Mouse (Mus musculus) MN1 (cell line): Measurements from ENCODE around the gene Ppp1r37.
"Not testable (repeated sequence)": the region's sequence is repeated elsewhere in the genome, so short reads cannot be mapped to it uniquely, and the experiment has no call there.

ENCODE experiments used
- DNase-seq: peaks from one replicate; pipeline ENCODE4 v3.0.0-alpha.2; 2016; ENCODE audit warnings: low spot score

Gene Ppp1r37

GRCm38 (mm10) chr7:19534676-19535075 is 28.2 kb downstream of the Ppp1r37 start:
- no peak for DNase-seq

GRCm38 (mm10) chr7:19532240-19532639 is 30.6 kb downstream of the Ppp1r37 start:
- no peak for DNase-seq

GRCm38 (mm10) chr7:19531077-19531476 is 31.8 kb downstream of the Ppp1r37 start:
- peak; percentile 52 for DNase-seq

GRCm38 (mm10) chr7:19525105-19525481 is 37.8 kb downstream of the Ppp1r37 start:
- no peak for DNase-seq

DNA sequence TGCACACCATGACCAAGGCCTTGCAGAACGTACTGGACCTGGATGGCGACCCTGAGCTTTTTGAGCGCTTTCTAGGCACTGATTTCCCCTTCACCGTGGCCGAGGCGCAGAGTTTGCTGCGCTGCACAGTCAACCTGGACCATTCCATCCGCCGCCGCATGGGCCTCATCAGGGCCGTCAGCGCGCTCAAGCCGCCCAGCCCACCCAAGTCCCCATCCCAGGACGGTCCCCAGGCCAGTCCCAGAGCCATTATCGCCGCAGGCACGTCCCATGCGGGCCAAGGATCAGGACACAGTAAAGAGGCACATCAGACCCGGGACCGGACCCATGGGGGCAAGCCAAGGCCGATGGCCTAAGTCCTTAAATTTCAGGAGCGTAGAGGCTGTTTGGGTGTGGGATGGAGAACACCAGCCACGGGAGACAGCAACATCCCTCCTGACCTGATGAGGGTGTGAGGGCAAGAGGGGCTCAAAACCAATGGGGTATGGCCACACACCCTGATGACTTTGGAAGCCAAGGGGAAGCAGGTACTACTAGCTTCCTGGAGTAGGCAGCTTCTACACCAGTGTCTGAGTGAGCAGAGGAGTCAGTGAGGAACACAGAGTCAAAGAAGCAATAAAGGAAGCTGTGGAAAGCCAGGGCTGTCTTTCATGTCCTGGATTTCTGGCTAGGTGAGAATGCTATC is 38.3 kb downstream of the Ppp1r37 start:
- no peak for DNase-seq

GRCm38 (mm10) chr7:19523757-19524419 is 39.0 kb downstream of the Ppp1r37 start:
- no peak for DNase-seq

DNA sequence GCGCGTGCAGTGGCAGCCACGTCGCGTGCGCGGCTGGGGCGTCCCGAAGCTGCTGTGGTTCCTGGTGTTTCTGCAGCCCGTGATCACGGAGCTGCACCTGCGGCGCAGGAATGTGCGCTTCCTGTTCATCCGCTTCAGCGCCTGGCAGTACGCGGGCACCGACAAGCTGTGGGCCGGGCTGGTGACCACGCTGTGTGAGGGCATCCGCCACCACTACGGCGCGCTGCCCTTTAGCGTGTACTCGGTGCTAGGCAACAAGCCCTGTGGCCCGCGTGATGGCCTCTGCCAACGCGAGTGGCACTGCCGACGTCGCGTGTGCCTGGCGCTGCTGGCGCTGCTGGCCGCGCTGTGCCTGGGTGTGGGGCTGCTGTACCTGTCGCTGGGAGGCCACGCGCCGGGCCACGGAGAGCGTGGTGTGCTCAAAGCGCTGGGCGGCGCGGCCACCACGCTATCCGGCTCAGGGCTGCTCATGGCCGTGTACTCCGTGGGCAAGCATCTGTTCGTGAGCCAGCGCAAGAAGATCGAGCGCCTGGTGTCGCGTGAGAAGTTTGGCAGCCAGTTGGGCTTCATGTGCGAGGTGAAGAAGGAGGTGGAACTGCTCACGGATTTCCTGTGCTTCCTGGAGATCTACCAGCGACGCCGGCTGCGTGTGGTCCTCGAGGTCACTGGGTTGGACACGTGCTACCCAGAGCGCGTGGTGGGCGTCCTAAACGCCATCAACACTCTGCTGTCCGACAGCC is 39.7 kb downstream of the Ppp1r37 start:
- no peak for DNase-seq

DNA sequence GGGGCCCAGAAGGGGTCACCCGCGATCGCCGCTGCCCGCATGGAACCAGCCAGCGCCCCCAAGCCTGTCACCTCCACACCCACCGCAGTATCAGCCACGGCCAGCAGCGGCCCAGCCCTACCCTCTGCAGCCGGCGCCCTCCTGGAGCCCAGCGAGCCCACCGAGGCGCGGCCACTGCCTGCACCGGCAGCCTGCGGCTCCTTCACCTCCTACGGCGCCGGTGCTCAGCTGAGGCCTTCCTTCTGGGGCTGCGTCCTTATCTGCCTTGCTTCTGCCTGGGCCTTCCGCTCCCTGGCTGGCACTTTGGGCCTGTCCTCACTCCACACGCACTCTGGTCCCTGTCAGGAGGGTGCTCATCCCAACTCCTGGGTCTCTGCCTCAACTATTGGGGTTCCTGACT is 42.8 kb downstream of the Ppp1r37 start:
- DNase-seq = no peak

DNA sequence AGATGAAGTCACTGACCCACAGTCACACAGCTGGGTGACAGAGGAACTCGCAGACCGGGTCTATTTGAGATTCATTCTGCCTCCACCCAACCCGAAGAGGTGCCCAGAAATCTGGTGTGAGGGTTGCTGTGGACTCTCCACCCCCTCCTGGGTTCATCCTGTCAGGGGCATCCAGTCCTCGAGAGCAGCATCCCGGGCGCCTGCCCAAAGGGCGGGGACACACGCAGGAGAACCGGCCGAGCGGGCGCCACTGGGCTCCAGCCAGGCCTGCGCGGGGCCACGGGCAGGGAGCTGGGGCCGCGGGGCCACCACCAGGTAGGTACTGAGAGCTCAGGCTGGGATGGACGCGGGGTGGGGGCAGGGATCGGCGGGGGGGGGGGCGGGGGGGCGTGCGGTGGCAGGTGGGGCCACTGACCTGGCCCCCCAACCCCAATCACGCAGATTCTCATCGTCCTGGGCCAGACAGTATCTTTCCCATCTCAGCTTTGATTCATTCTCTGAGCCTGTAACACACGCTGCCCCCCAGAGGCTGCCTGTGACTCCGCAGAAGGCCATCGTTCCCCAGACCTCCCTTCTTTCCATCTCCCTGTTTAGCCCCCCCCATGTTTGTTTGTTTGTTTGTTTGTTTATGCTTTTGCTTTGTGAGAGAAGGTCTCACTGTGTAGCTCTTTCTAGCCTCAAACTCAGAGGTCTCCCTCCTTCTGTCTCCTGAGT is 45.1 kb downstream of the Ppp1r37 start, which contains the start of gene Nkpd1:
Nkpd1 (plus strand) TSS at position 187 of the 714 bp plus-strand sequence.
- no peak for DNase-seq

- DNase-seq = no peak
Measured at GRCm38 (mm10) chr7:19512353-19512752, 50.5 kb downstream of the Ppp1r37 start.

GRCm38 (mm10) chr7:19511934-19512333 is 50.9 kb downstream of the Ppp1r37 start:
- DNase-seq = not testable (repeated sequence)

DNA sequence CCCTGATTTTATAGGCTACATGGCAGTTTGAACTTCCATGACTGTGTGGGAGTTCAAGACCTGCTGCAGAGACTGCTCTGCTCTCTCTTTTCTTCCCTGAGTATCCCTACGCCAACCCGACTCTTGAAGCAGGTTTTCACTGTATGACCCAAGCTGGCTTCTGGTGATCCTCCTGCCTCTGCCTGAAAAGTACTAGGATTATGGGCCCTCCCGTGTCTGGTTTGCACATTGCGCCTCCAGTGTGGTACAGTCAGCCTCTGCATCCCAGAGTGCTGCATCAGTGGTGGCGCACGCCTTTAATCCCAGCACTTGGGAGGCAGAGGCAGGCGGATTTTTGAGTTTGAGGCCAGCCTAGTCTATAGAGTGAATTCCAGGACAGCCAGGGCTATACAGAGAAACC is 53.1 kb downstream of the Ppp1r37 start:
- DNase-seq = no peak

GRCm38 (mm10) chr7:19508924-19509568 is 53.8 kb downstream of the Ppp1r37 start:
- DNase-seq = peak; percentile 27

GRCm38 (mm10) chr7:19508150-19508923 is 54.5 kb downstream of the Ppp1r37 start, which contains the start of the genes Bloc1s3 and Trappc6a:
TSS of gene Bloc1s3 (minus strand) at chr7:19508367.
TSS of gene Trappc6a (plus strand) at chr7:19508395.
- DNase-seq = peak; percentile 82

DNA sequence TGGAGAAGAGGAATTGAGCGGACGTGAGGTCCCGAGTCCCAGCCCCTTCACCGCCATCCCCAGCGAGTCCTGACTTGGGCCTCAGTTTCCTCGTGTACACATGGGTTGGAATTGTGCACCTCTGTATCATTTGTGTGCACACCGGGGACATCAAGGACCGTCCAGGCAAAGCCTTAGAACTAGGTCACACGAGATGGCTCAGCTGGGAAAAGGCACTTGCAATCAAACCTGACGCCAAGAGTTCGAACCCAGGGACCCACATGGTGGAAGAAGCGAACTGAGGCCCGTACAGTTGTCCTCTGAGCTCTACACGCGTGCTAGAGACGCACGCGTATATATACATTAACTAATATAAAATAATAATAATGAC is 55.3 kb downstream of the Ppp1r37 start:
- DNase-seq = no peak

DNA sequence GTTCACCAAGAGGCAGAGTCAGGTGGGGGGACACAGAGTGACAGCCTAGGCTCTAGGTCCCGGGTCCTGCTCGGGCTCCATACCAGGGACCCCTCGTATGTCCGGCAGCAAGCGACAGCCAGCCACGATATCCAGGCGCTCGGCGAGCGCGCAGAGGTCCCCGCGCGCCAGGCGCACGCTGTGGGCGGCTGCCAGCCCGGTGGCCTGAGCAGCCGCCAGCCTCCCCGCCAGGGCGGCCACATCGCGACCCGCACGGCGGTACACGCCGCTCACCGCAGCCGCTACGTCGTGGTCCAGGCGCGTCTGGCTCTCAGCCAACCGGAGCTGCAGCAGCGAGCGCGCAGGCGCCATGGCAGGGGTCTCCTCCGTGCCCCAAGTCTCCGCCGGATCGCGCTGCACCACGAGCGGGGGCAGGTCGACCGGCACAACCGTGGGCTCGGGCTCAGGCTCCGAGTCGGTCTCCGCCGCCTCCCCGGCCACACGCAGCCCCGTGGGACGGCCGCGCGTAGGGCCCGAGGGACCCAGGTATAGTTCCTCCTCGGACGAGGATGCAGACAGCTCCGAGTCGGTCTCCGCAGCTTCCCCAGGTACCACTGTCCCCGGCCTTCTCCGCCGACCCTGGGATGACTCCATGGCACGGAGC is 55.8 kb downstream of the Ppp1r37 start:
- peak; percentile 36 for DNase-seq

- DNase-seq = peak; percentile 11
Measured at GRCm38 (mm10) chr7:19506326-19506725, 56.5 kb downstream of the Ppp1r37 start.

DNA sequence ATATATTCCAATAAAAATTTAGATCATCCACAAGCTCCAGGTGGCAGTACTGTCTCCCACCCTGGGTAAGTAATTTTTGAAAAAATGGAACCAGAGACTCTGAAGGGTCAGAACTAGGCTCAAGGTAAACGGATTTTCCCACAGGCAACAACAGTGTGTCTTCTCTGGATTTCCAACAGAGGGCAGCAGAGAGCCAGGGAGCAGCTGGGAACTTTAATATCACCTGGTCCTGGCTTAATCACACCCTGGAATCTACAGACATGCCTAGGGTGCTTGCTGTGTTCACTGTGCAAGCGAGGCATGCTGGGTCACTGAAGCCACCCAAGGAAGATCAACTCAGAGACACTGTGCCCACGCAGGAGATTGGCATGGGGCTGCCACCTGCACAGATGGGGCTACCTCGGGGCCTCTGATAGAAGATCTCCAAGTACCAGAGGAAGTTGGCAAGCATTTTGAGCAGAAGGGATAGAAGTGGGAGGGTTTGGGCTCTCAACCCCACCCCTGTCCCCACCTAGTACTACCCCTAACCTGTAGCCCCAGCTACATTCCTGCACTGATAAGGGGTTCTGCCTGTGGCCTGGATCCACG is 59.3 kb downstream of the Ppp1r37 start:
- DNase-seq = peak; percentile 34

DNA sequence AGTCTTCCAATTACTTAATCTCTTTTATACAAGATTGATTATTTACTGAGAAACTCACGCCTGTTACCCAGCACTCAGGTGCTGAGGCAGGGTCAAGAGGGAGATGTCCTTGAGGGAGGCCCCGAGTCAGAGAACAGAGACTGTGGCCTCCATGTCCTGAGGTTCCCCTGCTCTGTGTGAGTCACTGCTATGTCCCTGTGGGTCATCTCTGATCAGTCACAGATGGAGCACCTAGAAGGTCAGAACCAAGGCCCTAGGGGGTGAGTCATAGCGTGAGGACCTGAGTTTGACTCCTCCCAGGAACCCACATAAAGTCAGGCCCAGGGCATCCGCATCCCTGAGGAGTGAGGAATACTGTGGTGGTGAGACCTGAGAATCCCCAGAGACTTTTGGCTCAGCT is 61.2 kb downstream of the Ppp1r37 start:
- no peak for DNase-seq
